Mouse (Mus musculus): ENCODE results near the gene Adamts6. TPM values are rescaled to one million over a fixed set of nuclear protein-coding genes. Genes with fewer than 3 reads are reported as not detected.

Adamts6 gene
- 1.6 and 3.9 TPM in 2 replicates for polyA plus RNA-seq (2012; rRNA removed; ENCODE audit: low replicate concordance)

GRCm38 (mm10) chr13:104287366-104288225, at the start of gene Adamts6:
Gene Adamts6 (plus strand): TSS chr13:104287835.

Other genes starting within 250 kb of the Adamts6 start
- 15.6 and 22.1 TPM in 2 replicates for gene Nln, start 178.2 kb upstream of the Adamts6 start, polyA plus RNA-seq (2012; rRNA removed; ENCODE audit: low replicate concordance)
- 1.9 and 2.1 TPM in 2 replicates for gene Sgtb, start 178.1 kb upstream of the Adamts6 start, polyA plus RNA-seq (2012; rRNA removed; ENCODE audit: low replicate concordance)
- 12.8 and 14.4 TPM in 2 replicates for gene Trappc13, start 109.4 kb upstream of the Adamts6 start, polyA plus RNA-seq (2012; rRNA removed; ENCODE audit: low replicate concordance)
- gene Trim23, start 109.0 kb upstream of the Adamts6 start, polyA plus RNA-seq (2012; rRNA removed; ENCODE audit: low replicate concordance) = 4.2 and 4.4 TPM in 2 replicates
- 0.52 and 0.72 TPM in 2 replicates for gene Cenpk, start 59.2 kb upstream of the Adamts6 start, polyA plus RNA-seq (2012; rRNA removed; ENCODE audit: low replicate concordance)
- gene Ppwd1, start 59.0 kb upstream of the Adamts6 start, polyA plus RNA-seq (2012; rRNA removed; ENCODE audit: low replicate concordance) = 1.6 and 3.0 TPM in 2 replicates

All from subcutaneous adipose tissue, adult 2 months (tissue).